Mouse (Mus musculus) CD8-positive naive resting alpha-beta T cell, adult 57 days (primary cell): ENCODE measurements around the gene Tmprss7. TPM values are rescaled to one million over a fixed set of nuclear protein-coding genes. Genes with fewer than 3 reads are reported as not detected.

Experiments used
- total RNA-seq: library from RNA; stranded (reverse); gene quantifications from one replicate; pipeline ENCODE4 v1.2.4, GENCODE M21; 2023

The Tmprss7 gene
- not detected for total RNA-seq

GRCm38 (mm10) chr16:45693558-45693957 is at the start of gene Tmprss7:
Tmprss7 (minus strand) TSS chr16:45693658.

GRCm38 (mm10) chr16:45742615-45743476 is 49.4 kb upstream of the Tmprss7 start, which contains the start of gene Abhd10:
Abhd10 (minus strand) TSS chr16:45742955.

DNA sequence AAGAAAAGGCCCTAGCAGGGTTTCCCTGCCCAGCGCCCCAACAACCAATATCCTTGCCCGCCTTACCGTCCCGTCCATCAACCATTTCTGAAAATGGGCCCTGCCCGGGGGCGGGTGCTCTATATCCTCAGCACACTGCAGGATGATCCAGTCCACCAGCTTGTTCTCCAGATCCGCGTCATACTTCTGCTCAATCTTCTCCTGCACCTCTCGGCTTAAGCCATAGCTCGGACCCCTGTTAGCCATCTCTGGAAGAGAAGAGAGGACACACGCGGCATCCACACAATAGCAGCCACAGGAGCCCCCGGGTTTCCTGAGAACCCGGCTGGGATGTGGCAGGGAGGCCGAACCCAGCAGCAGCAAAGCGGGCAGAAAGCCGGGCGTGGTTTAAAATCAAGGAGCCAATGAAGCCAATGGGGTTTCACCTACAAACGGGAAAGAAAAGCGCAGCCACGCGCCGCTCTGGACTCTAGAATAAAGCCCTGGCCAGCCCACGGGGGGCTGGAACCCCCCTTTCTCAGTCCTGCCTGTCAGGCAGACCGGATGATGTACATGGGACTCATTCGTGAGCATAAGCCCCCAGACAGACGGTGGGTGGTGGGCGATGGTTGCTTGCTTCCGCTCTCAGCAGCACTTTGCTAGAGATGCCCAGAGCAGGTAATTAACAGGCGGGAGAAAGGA is 30.7 kb upstream of the Tmprss7 start, which contains the start of gene Tagln3:
Tagln3 (minus strand) TSS at position 548 of the 681 bp plus-strand sequence.

DNA sequence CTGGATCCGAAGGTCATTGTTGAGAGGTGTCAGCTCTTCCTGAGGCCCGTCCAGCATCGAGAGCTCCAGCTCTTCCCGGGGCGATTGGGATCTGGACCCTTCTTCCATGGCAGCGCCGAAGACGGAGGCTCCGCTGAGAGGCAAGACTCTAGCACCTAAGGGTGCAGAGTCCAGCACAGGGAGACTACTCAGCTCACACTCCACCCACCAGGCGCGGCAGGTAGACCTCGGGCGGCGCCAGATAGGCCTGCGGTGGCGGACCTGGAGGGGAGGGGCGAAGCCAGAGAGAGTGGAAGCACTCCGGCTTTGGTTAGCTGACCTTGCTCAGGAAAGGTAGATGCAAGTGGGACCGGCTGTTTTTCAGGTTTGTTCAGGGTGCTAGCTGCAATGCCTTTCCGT is 39.5 kb downstream of the Tmprss7 start, which contains the start of gene BC016579:
BC016579 (minus strand) TSS at position 135 of the 399 bp plus-strand sequence.

GRCm38 (mm10) chr16:45610267-45610666 is 83.2 kb downstream of the Tmprss7 start, which contains the start of gene Gcsam:
Gcsam (plus strand) TSS chr16:45610380.

Other genes with a start within 250 kb of the Tmprss7 start
- gene Gm609, start 200.7 kb downstream of the Tmprss7 start, total RNA-seq = not detected
- gene Gm17783, start 161.6 kb downstream of the Tmprss7 start, total RNA-seq = not detected
- gene Slc9c1, start 158.3 kb downstream of the Tmprss7 start, total RNA-seq = not detected
- 0.37 TPM for gene Gcsam, start 83.3 kb downstream of the Tmprss7 start, total RNA-seq
- gene BC016579, start 39.6 kb downstream of the Tmprss7 start, total RNA-seq = not detected
- gene Tagln3, start 30.9 kb upstream of the Tmprss7 start, total RNA-seq = not detected
- 40.5 TPM for gene Abhd10, start 49.3 kb upstream of the Tmprss7 start, total RNA-seq